Mouse (Mus musculus) kidney, postnatal 36 days (tissue): ENCODE data around the gene Olfr921.

Source experiments
- DNase-seq, 2 experiments: peaks; one replicate each; pipeline ENCODE4 v3.0.0; 2021 to 2022; ENCODE audit warnings: mixed read lengths in 2 of 2

Gene Olfr921

GRCm38 (mm10) chr9:38772768-38773167, at the start of gene Olfr921:
Olfr921 (plus strand) TSS chr9:38773068.
- DNase-seq = no peak

GRCm38 (mm10) chr9:38724044-38724443, 48.8 kb upstream of the Olfr921 start:
- DNase-seq = no peak

- no peak for DNase-seq
These were observed 44.6 kb upstream of the Olfr921 start for GRCm38 (mm10) chr9:38728218-38728617.

- no peak for DNase-seq
These were observed 31.5 kb upstream of the Olfr921 start for GRCm38 (mm10) chr9:38741408-38741807.

- no peak for DNase-seq
These were observed 28.1 kb upstream of the Olfr921 start for GRCm38 (mm10) chr9:38744619-38745315.

GRCm38 (mm10) chr9:38751999-38752398, 20.9 kb upstream of the Olfr921 start, which contains the start of gene Olfr920:
Olfr920 (plus strand) TSS chr9:38752299.
- no peak for DNase-seq

GRCm38 (mm10) chr9:38792689-38793088, 19.8 kb downstream of the Olfr921 start:
- DNase-seq = no peak

GRCm38 (mm10) chr9:38805696-38806095, 32.8 kb downstream of the Olfr921 start:
- no peak for DNase-seq

- no peak for DNase-seq
These were observed 41.4 kb downstream of the Olfr921 start, which contains the start of gene Olfr922 for GRCm38 (mm10) chr9:38814314-38814713. Olfr922 (plus strand) TSS chr9:38814614.

- no peak for DNase-seq
These were observed 42.7 kb downstream of the Olfr921 start for GRCm38 (mm10) chr9:38815458-38815986.

- no peak for DNase-seq
These were observed 53.4 kb downstream of the Olfr921 start, which contains the start of gene Olfr923 for GRCm38 (mm10) chr9:38826245-38826644. Olfr923 (plus strand) TSS chr9:38826545.
